Mouse (Mus musculus): ENCODE measurements at regions not wholly inside any gene's neighbourhood (a gene's known extent, or its start where the extent isn't known, plus 50 kb on each side); places are given as distances from the start of the nearest gene placed in this dataset.

DNA sequence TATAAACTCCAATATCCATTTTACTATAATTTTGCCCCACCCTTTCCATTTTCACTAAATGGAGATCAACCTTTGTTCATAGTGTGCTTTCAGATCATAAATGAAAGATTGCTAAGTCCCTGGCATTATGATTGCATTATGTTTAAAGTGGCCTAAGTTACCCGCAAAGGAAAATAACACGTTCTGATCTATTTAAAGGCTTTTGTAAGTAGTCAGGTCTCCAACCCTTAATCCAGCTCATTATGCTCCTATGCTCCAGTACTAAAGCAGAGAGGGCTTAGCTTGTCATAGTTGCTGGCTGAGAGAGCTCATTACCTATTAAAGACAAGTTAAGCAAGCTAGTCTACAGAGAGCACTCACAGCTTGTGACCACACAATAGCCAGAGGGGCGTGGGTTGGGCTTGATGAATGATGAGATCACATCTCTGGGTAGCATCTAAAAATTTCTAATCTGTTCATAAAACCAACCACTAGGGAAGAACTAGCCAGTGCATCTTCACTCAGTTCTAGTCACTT lies 549.3 kb downstream of the Tfap2b start:
- TF ChIP-seq POLR2A (IDR thresholded peaks at IDR 0.05; ENCODE audit: low read depth, low read length) (no peak), CTCF (IDR thresholded peaks at IDR 0.05; ENCODE audit: borderline replicate concordance, insufficient read depth, low read length) (no peak)
